Mouse (Mus musculus): ENCODE measurements around the gene Pik3ap1. TPM values are rescaled to one million over a fixed set of nuclear protein-coding genes. Genes with fewer than 3 reads are reported as not detected.

Pik3ap1 gene
- polyA plus RNA-seq, 1 experiment from 2014 or later: 1.9 TPM

- Histone ChIP-seq H3K4me2 (replicated peaks) (no peak overlapping the region), H3K4me3 (no peak overlapping the region), H3K36me3 (no peaks in the 10 kb centered on the region), H3K9me3 (no peaks in the 10 kb centered on the region), H3K27ac (no peak overlapping the region), H3K4me1 (peaks cover 12% of the 10 kb centered on the region; the same call in 1 of the 2 replicates), H3K9ac (no peak overlapping the region), H3K27me3 (peaks cover 16% of the 10 kb centered on the region)
- ATAC-seq (ENCODE audit: low FRiP score, low read depth): no peak
- WGBS: 83% methylated on average over 7 of the region's 7 CpGs
Measured at GRCm38 (mm10) chr19:41287224-41287623, 97.7 kb downstream of the Pik3ap1 start.

- H3K4me3 ChIP-seq: no peak overlapping the region
- peaks cover 12% of the 10 kb centered on the region; the same call in 1 of the 2 replicates for H3K4me1 ChIP-seq
- H3K9ac ChIP-seq: no peak overlapping the region
- no peak overlapping the region for H3K27ac ChIP-seq
- H3K4me2 ChIP-seq (replicated peaks): no peak overlapping the region
- H3K27me3 ChIP-seq: peaks cover 18% of the 10 kb centered on the region
- no peaks in the 10 kb centered on the region for H3K36me3 ChIP-seq
- ATAC-seq (ENCODE audit: low FRiP score, low read depth): no peak
- no peaks in the 10 kb centered on the region for H3K9me3 ChIP-seq
- WGBS: 30% methylated on average over 6 of the region's 6 CpGs
Measured at GRCm38 (mm10) chr19:41284515-41284914, 100.4 kb downstream of the Pik3ap1 start.

GRCm38 (mm10) chr19:41282718-41283117 is 102.2 kb downstream of the Pik3ap1 start:
- Histone ChIP-seq H3K27me3 (peaks cover 14% of the 10 kb centered on the region), H3K4me2 (replicated peaks) (no peak overlapping the region), H3K4me1 (peaks cover 12% of the 10 kb centered on the region; the same call in 1 of the 2 replicates), H3K4me3 (no peak overlapping the region), H3K27ac (no peak overlapping the region), H3K9me3 (no peaks in the 10 kb centered on the region), H3K9ac (no peak overlapping the region), H3K36me3 (no peaks in the 10 kb centered on the region)
- WGBS: 72% methylated on average over 5 of the region's 5 CpGs
- no peak for ATAC-seq (ENCODE audit: low FRiP score, low read depth)

GRCm38 (mm10) chr19:41282216-41282615 is 102.7 kb downstream of the Pik3ap1 start:
- no peak for ATAC-seq (ENCODE audit: low FRiP score, low read depth)
- Histone ChIP-seq H3K9me3 (no peaks in the 10 kb centered on the region), H3K27me3 (peaks cover 12% of the 10 kb centered on the region), H3K36me3 (no peaks in the 10 kb centered on the region), H3K4me3 (no peak overlapping the region), H3K4me2 (replicated peaks) (no peak overlapping the region), H3K9ac (no peak overlapping the region), H3K27ac (no peak overlapping the region), H3K4me1 (peaks cover 12% of the 10 kb centered on the region; the same call in 1 of the 2 replicates)
- 86% methylated on average over 4 of the region's 4 CpGs for WGBS

GRCm38 (mm10) chr19:41279724-41280244 is 105.1 kb downstream of the Pik3ap1 start:
- Histone ChIP-seq H3K4me1 (peaks cover 12% of the 10 kb centered on the region; the same call in 1 of the 2 replicates), H3K9ac (no peak overlapping the region), H3K4me2 (replicated peaks) (no peak overlapping the region), H3K27ac (no peak overlapping the region), H3K36me3 (no peaks in the 10 kb centered on the region), H3K4me3 (no peak overlapping the region), H3K9me3 (no peaks in the 10 kb centered on the region), H3K27me3 (peaks cover 4% of the 10 kb centered on the region; the same call in 1 of the 2 replicates)
- WGBS: 65% methylated on average over 8 of the region's 8 CpGs
- no peak for ATAC-seq (ENCODE audit: low FRiP score, low read depth)

- H3K4me2 ChIP-seq (replicated peaks): no peak overlapping the region
- ATAC-seq (ENCODE audit: low FRiP score, low read depth): no peak
- WGBS: 80% methylated on average over 7 of the region's 7 CpGs
Measured at GRCm38 (mm10) chr19:41278606-41279005, 106.3 kb downstream of the Pik3ap1 start.

GRCm38 (mm10) chr19:41275588-41275987 is 109.3 kb downstream of the Pik3ap1 start:
- no peaks in the 10 kb centered on the region for H3K4me1 ChIP-seq
- H3K4me2 ChIP-seq (replicated peaks): no peak overlapping the region
- no peak for ATAC-seq (ENCODE audit: low FRiP score, low read depth)
- H3K36me3 ChIP-seq: no peaks in the 10 kb centered on the region
- no peak overlapping the region for H3K4me3 ChIP-seq
- 83% methylated on average over 3 of the region's 3 CpGs for WGBS
- no peak overlapping the region for H3K9ac ChIP-seq
- no peak overlapping the region for H3K27ac ChIP-seq
- no peaks in the 10 kb centered on the region for H3K27me3 ChIP-seq
- no peaks in the 10 kb centered on the region for H3K9me3 ChIP-seq

More at GRCm38 (mm10) chr19:41278606-41279005, 106.3 kb downstream of the Pik3ap1 start:
- Histone ChIP-seq H3K36me3 (no peaks in the 10 kb centered on the region), H3K9ac (no peak overlapping the region), H3K4me3 (no peak overlapping the region), H3K4me1 (peaks cover 4% of the 10 kb centered on the region; the same call in 1 of the 2 replicates), H3K9me3 (no peaks in the 10 kb centered on the region), H3K27me3 (peaks cover 4% of the 10 kb centered on the region; the same call in 1 of the 2 replicates), H3K27ac (no peak overlapping the region)

GRCm38 (mm10) chr19:41270906-41271305 is 114.0 kb downstream of the Pik3ap1 start:
- no peak for ATAC-seq (ENCODE audit: low FRiP score, low read depth)
- H3K27ac ChIP-seq: no peak overlapping the region
- 71% methylated on average over 7 of the region's 7 CpGs for WGBS
- no peak overlapping the region for H3K9ac ChIP-seq
- H3K36me3 ChIP-seq: no peaks in the 10 kb centered on the region
- 0 out of 2 replicates have a peak, but pooled peaks cover 4% of the 10 kb centered on the region for H3K4me1 ChIP-seq
- H3K27me3 ChIP-seq: no peaks in the 10 kb centered on the region
- no peak overlapping the region for H3K4me3 ChIP-seq
- H3K9me3 ChIP-seq: no peaks in the 10 kb centered on the region
- H3K4me2 ChIP-seq (replicated peaks): no peak overlapping the region

- Histone ChIP-seq H3K9ac (no peak overlapping the region), H3K36me3 (no peaks in the 10 kb centered on the region), H3K4me1 (0 out of 2 replicates have a peak, but pooled peaks cover 4% of the 10 kb centered on the region), H3K9me3 (no peaks in the 10 kb centered on the region), H3K27me3 (no peaks in the 10 kb centered on the region), H3K4me3 (no peak overlapping the region), H3K27ac (no peak overlapping the region), H3K4me2 (replicated peaks) (no peak overlapping the region)
- WGBS: 53% methylated on average over 9 of the region's 9 CpGs
- no peak for ATAC-seq (ENCODE audit: low FRiP score, low read depth)
Measured at GRCm38 (mm10) chr19:41270151-41270727, 114.7 kb downstream of the Pik3ap1 start.

- Histone ChIP-seq H3K4me1 (peaks cover 22% of the 10 kb centered on the region), H3K27me3 (no peaks in the 10 kb centered on the region), H3K36me3 (no peaks in the 10 kb centered on the region), H3K27ac (no peak overlapping the region), H3K4me3 (no peak overlapping the region), H3K4me2 (replicated peaks) (no peak overlapping the region), H3K9me3 (no peaks in the 10 kb centered on the region), H3K9ac (no peak overlapping the region)
- 53% methylated on average over 8 of the region's 8 CpGs for WGBS
- no peak for ATAC-seq (ENCODE audit: low FRiP score, low read depth)
Measured at GRCm38 (mm10) chr19:41266251-41266901, 118.5 kb downstream of the Pik3ap1 start.

GRCm38 (mm10) chr19:41264331-41264799 is 120.5 kb downstream of the Pik3ap1 start:
- H3K4me2 ChIP-seq (replicated peaks): peak overlapping the region; percentile 79
- H3K27ac ChIP-seq: peak overlapping the region; percentile 98
- H3K4me3 ChIP-seq: peak overlapping the region; percentile 90
- peaks cover 37% of the 10 kb centered on the region for H3K4me1 ChIP-seq
- 36% methylated on average over 13 of the region's 13 CpGs for WGBS
- H3K27me3 ChIP-seq: no peaks in the 10 kb centered on the region
- no peaks in the 10 kb centered on the region for H3K9me3 ChIP-seq
- ATAC-seq (ENCODE audit: low FRiP score, low read depth): no peak
- peak overlapping the region; percentile 95 for H3K9ac ChIP-seq
- H3K36me3 ChIP-seq: peaks cover 4% of the 10 kb centered on the region; the same call in 1 of the 2 replicates

- under 1% methylated on average over 70 of the region's 98 CpGs for WGBS
- ATAC-seq (ENCODE audit: low FRiP score, low read depth): peak; percentile 92
- H3K4me1 ChIP-seq: peaks cover 43% of the 10 kb centered on the region
Measured at GRCm38 (mm10) chr19:41263630-41264295, 121.1 kb downstream of the Pik3ap1 start, which contains the start of gene Tm9sf3. Tm9sf3 (minus strand) TSS chr19:41263997.

More at GRCm38 (mm10) chr19:41263630-41264295, 121.1 kb downstream of the Pik3ap1 start, which contains the start of gene Tm9sf3:
- Histone ChIP-seq H3K36me3 (peaks cover 4% of the 10 kb centered on the region; the same call in 1 of the 2 replicates), H3K9me3 (no peaks in the 10 kb centered on the region), H3K4me3 (peak within 1 kb of the TSS; percentile 90), H3K4me2 (replicated peaks) (peak within 1 kb of the TSS; percentile 79), H3K27me3 (no peaks in the 10 kb centered on the region), H3K9ac (peak within 1 kb of the TSS; percentile 95), H3K27ac (peak within 1 kb of the TSS; percentile 98)
